Mouse (Mus musculus): ENCODE data around the gene Cdc42ep1. TPM values are rescaled to one million over a fixed set of nuclear protein-coding genes. Genes with fewer than 3 reads are reported as not detected.
A peak's percentile ranks its signal among the peaks of the same experiment; 100 is the strongest.

Cdc42ep1 gene
- polyA plus RNA-seq, 1 experiment from 2014 or later, result 17.0 TPM

DNA sequence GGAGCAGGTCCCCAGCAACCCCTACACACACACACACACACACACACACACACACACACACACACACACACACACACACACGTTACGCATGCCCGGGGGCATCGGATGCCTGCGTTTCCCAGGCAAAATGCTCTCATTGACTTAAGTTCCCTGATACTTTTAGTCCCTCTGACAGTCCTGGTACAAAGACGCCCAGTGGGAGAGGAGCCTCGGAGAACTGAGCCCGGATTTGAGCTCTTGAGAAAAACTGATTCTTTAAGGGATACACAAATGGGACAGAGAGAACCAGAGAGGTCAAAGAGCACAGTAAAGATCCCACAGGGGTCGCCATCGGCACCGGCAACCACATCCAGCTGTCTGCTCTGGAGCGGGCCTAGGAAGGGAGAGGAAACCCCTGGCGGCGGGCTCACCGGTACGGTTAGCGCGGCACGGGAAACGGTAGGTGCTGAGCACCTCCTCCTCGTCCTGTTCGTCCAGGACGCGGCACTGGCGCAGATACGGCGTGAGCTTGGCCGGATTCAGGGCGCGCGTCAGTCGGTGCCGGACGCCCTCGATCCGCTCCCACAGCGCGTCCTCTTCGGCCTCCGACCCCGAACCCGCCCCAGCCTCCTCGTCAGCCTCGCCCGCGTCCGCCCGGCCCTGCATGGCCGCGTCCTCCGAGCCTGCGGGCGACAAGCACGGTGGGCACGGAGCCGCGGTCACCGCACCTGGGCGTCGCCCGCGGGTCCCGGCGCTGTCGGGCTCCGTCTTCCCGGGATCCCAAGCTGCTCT is 40.3 kb upstream of the Cdc42ep1 start:
- 3% methylated on average over 55 of the region's 67 CpGs for WGBS
- Histone ChIP-seq H3K9ac (ENCODE audit: low read depth, low read length) (peak overlapping the region; percentile 78), H3K4me2 (replicated peaks; ENCODE audit: low read depth) (peak overlapping the region; percentile 94), H3K9me3 (ENCODE audit: control insufficient read depth) (no peaks in the 10 kb centered on the region), H3K36me3 (ENCODE audit: control insufficient read depth, insufficient read depth) (0 out of 2 replicates have a peak, but pooled peaks cover 5% of the 10 kb centered on the region), H3K27ac (ENCODE audit: low read depth, low read length) (peak overlapping the region; percentile 78), H3K27me3 (replicated peaks; ENCODE audit: control insufficient read depth, insufficient read depth, low read length) (no peaks in the 10 kb centered on the region; the same call in 1 of the 2 replicates), H3K4me1 (replicated peaks; ENCODE audit: control insufficient read depth, insufficient read depth, low read length) (peaks cover 10% of the 10 kb centered on the region), H3K4me3 (ENCODE audit: low read depth, low read length) (peak overlapping the region; percentile 56)
- TF ChIP-seq CTCF (IDR thresholded peaks at IDR 0.05; ENCODE audit: low read depth), result peak; percentile 45
- ATAC-seq, result peak; percentile 13; the same call in 1 of the 2 replicates

DNA sequence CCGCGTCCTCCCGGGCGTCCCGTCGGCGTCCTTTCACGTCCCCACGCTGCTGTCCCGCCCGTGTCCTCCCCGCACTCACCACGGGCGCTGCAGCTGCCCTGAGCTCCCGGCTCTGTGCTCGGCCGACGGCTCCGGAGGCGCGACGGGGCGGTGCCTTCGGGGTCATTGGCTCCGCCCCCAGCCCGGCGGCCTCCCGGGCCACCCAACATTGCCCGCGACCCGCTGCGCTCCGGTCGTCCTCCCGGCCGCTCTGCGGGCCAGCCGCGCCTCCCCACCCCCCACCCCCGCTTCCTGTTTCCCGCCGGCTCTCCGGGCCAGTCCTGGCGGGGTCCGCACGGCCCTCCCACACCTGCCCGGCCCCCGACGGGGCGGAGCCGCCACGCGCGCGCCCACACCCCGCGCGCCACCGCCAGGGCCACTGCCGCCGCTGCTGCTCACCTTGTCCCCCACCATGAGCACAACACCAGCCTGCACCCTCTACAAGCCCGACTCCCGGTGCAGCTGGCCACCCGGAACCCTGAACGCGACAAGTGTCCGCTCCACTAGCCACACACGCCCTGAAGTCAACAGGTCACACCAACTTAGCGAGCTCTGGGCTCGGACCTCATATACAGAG is 39.5 kb upstream of the Cdc42ep1 start, which contains the start of gene Card10:
Card10 (minus strand) TSS at position 267 of the 616 bp plus-strand sequence.
- H3K9me3 ChIP-seq (ENCODE audit: control insufficient read depth), result no peaks in the 10 kb centered on the region
- ATAC-seq, result peak; percentile 73
- 2% methylated on average over 63 of the region's 70 CpGs for WGBS
- H3K36me3 ChIP-seq (ENCODE audit: control insufficient read depth, insufficient read depth), result no peaks in the 10 kb centered on the region
- H3K4me3 ChIP-seq (ENCODE audit: low read depth, low read length), result peak within 1 kb of the TSS; percentile 56
- no peaks in the 10 kb centered on the region; the same call in 1 of the 2 replicates for H3K27me3 ChIP-seq (replicated peaks; ENCODE audit: control insufficient read depth, insufficient read depth, low read length)
- H3K4me1 ChIP-seq (replicated peaks; ENCODE audit: control insufficient read depth, insufficient read depth, low read length), result peaks cover 10% of the 10 kb centered on the region
- TF ChIP-seq CTCF (IDR thresholded peaks at IDR 0.05; ENCODE audit: low read depth), result peak; percentile 15; the same call in 1 of the 2 replicates
- H3K27ac ChIP-seq (ENCODE audit: low read depth, low read length), result peak within 1 kb of the TSS; percentile 78
- peak within 1 kb of the TSS; percentile 94 for H3K4me2 ChIP-seq (replicated peaks; ENCODE audit: low read depth)
- H3K9ac ChIP-seq (ENCODE audit: low read depth, low read length), result peak within 1 kb of the TSS; percentile 78

- Histone ChIP-seq H3K9me3 (ENCODE audit: control insufficient read depth) (no peaks in the 10 kb centered on the region), H3K4me2 (replicated peaks; ENCODE audit: low read depth) (peak overlapping the region; percentile 94), H3K4me3 (ENCODE audit: low read depth, low read length) (no peak overlapping the region), H3K9ac (ENCODE audit: low read depth, low read length) (no peak overlapping the region), H3K27ac (ENCODE audit: low read depth, low read length) (peak overlapping the region; percentile 78; the same call in 1 of the 2 replicates), H3K27me3 (replicated peaks; ENCODE audit: control insufficient read depth, insufficient read depth, low read length) (no peaks in the 10 kb centered on the region; the same call in 1 of the 2 replicates), H3K4me1 (replicated peaks; ENCODE audit: control insufficient read depth, insufficient read depth, low read length) (peaks cover 10% of the 10 kb centered on the region), H3K36me3 (ENCODE audit: control insufficient read depth, insufficient read depth) (no peaks in the 10 kb centered on the region)
- peak; percentile 41 for ATAC-seq
- WGBS, result 6% methylated on average over 8 of the region's 8 CpGs
- no peak for TF ChIP-seq CTCF (IDR thresholded peaks at IDR 0.05; ENCODE audit: low read depth)
Observed at GRCm38 (mm10) chr15:78803499-78803900, 38.9 kb upstream of the Cdc42ep1 start.

GRCm38 (mm10) chr15:78804326-78804725 is 38.1 kb upstream of the Cdc42ep1 start:
- ATAC-seq, result 0 out of 2 replicates have a peak, but pooled peaks have one; percentile 5
- H3K27ac ChIP-seq (ENCODE audit: low read depth, low read length), result peak overlapping the region; percentile 66
- no peaks in the 10 kb centered on the region for H3K9me3 ChIP-seq (ENCODE audit: control insufficient read depth)
- H3K4me2 ChIP-seq (replicated peaks; ENCODE audit: low read depth), result 0 out of 2 replicates have a peak overlapping the region, but pooled peaks have one; percentile 30
- 5% methylated on average over 6 of the region's 6 CpGs for WGBS
- H3K27me3 ChIP-seq (replicated peaks; ENCODE audit: control insufficient read depth, insufficient read depth, low read length), result no peaks in the 10 kb centered on the region; the same call in 1 of the 2 replicates
- TF ChIP-seq CTCF (IDR thresholded peaks at IDR 0.05; ENCODE audit: low read depth), result no peak
- H3K9ac ChIP-seq (ENCODE audit: low read depth, low read length), result no peak overlapping the region
- H3K4me1 ChIP-seq (replicated peaks; ENCODE audit: control insufficient read depth, insufficient read depth, low read length), result peaks cover 10% of the 10 kb centered on the region
- no peaks in the 10 kb centered on the region for H3K36me3 ChIP-seq (ENCODE audit: control insufficient read depth, insufficient read depth)
- no peak overlapping the region for H3K4me3 ChIP-seq (ENCODE audit: low read depth, low read length)

GRCm38 (mm10) chr15:78805351-78805750 is 37.1 kb upstream of the Cdc42ep1 start:
- 60% methylated on average over 2 of the region's 2 CpGs for WGBS
- Histone ChIP-seq H3K4me1 (replicated peaks; ENCODE audit: control insufficient read depth, insufficient read depth, low read length) (peaks cover 10% of the 10 kb centered on the region), H3K36me3 (ENCODE audit: control insufficient read depth, insufficient read depth) (no peaks in the 10 kb centered on the region), H3K4me2 (replicated peaks; ENCODE audit: low read depth) (no peak overlapping the region), H3K9ac (ENCODE audit: low read depth, low read length) (no peak overlapping the region), H3K9me3 (ENCODE audit: control insufficient read depth) (no peaks in the 10 kb centered on the region), H3K27me3 (replicated peaks; ENCODE audit: control insufficient read depth, insufficient read depth, low read length) (no peaks in the 10 kb centered on the region; the same call in 1 of the 2 replicates), H3K4me3 (ENCODE audit: low read depth, low read length) (no peak overlapping the region), H3K27ac (ENCODE audit: low read depth, low read length) (no peak overlapping the region)
- no peak for TF ChIP-seq CTCF (IDR thresholded peaks at IDR 0.05; ENCODE audit: low read depth)
- no peak for ATAC-seq

DNA sequence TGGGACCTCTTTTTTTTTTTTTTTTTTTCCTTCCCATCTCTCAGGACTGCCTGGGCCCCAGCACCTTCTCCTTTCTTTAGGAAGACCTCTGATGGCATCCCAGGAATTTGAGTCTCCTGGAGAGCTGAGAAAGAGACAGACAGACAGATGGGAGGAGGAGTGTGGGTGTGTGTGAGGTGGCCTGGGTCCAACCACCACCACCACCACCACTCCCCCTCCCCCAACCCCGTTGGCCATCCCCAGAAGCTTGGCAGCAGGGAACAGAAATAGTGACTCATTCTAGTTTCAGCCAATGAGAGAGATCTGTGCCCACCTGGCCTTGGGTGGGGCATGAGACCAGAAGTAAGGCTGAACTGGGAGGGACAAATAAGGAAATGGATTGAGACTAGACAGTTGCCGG is 35.8 kb upstream of the Cdc42ep1 start:
- Histone ChIP-seq H3K36me3 (ENCODE audit: control insufficient read depth, insufficient read depth) (no peaks in the 10 kb centered on the region), H3K9ac (ENCODE audit: low read depth, low read length) (no peak overlapping the region), H3K4me1 (replicated peaks; ENCODE audit: control insufficient read depth, insufficient read depth, low read length) (peaks cover 10% of the 10 kb centered on the region), H3K4me2 (replicated peaks; ENCODE audit: low read depth) (no peak overlapping the region), H3K27me3 (replicated peaks; ENCODE audit: control insufficient read depth, insufficient read depth, low read length) (no peaks in the 10 kb centered on the region), H3K27ac (ENCODE audit: low read depth, low read length) (no peak overlapping the region), H3K9me3 (ENCODE audit: control insufficient read depth) (no peaks in the 10 kb centered on the region), H3K4me3 (ENCODE audit: low read depth, low read length) (no peak overlapping the region)
- WGBS, result 19% methylated on average over 2 of the region's 2 CpGs
- TF ChIP-seq CTCF (IDR thresholded peaks at IDR 0.05; ENCODE audit: low read depth), result no peak
- ATAC-seq, result no peak

Data from intestine, postnatal 0 days (tissue).